Mouse (Mus musculus) neural tube, embryonic 14.5 days (tissue): Measurements from ENCODE around the gene Cnih4. TPM values are rescaled to one million over a fixed set of nuclear protein-coding genes. Genes with fewer than 3 reads are reported as not detected.

Experiments
- ATAC-seq: fragments of 200-750 bp; cut with Nextera tagmentation; 2 replicates; pipeline ENCODE4 v1.8.0; 2017; ENCODE audit warnings: low read depth, mild to moderate bottlenecking, moderate TSS enrichment, moderate library complexity
- H3K27ac ChIP-seq: fragments of 300-500 bp; sonication (generic); 2 replicates; pipeline ENCODE4 v1.5.1; 2014; ENCODE audit warnings: low read depth, mild to moderate bottlenecking, control low read depth, low read length, moderate library complexity, mixed read lengths
- H3K27me3 ChIP-seq: fragments of 300-500 bp; sonication (generic); 2 replicates; pipeline ENCODE4 v1.6.1; 2014; ENCODE audit warnings: low read length; ENCODE audit not compliant: control insufficient read depth, insufficient read depth
- H3K36me3 ChIP-seq: fragments of 300-500 bp; sonication (generic); 2 replicates; pipeline ENCODE4 v1.6.1; 2014; ENCODE audit warnings: low read length, mixed read lengths; ENCODE audit not compliant: control insufficient read depth, insufficient read depth
- H3K4me1 ChIP-seq: fragments of 300-500 bp; sonication (generic); 2 replicates; pipeline ENCODE4 v1.6.1; 2014; ENCODE audit warnings: low read length; ENCODE audit not compliant: control insufficient read depth, insufficient read depth
- H3K4me2 ChIP-seq: fragments of 300-500 bp; sonication (generic); 2 replicates; pipeline ENCODE4 v1.6.1; 2014; ENCODE audit warnings: mild to moderate bottlenecking, low read depth, low read length, control low read depth
- H3K4me3 ChIP-seq: fragments of 300-500 bp; sonication (generic); 2 replicates; pipeline ENCODE4 v1.5.1; 2014; ENCODE audit warnings: low read depth, low read length, control low read depth, mixed read lengths
- H3K9ac ChIP-seq: fragments of 300-500 bp; sonication (generic); replicated peaks from 2 replicates; pipeline ENCODE4 v1.6.1; 2014; ENCODE audit warnings: low read depth, mild to moderate bottlenecking, control low read depth, low read length, mixed read lengths
- H3K9me3 ChIP-seq: fragments of 300-500 bp; sonication (generic); 2 replicates; pipeline ENCODE4 v1.6.1; 2016; ENCODE audit warnings: low read length; ENCODE audit not compliant: control insufficient read depth
- WGBS: fragments of 180-500 bp; shearing (Covaris S2); extraction: QIAGEN DNeasy Blood & Tissue Kit; methylation state at CpG from one replicate; pipeline ENCODE4 v1.1.7; 2014; 5-methylcytosine and 5-hydroxymethylcytosine counted together
- polyA plus RNA-seq: library from polyadenylated mRNA; unstranded; fragments of >200 nt; fragmentation: Nextera tagmentation; extraction: Ambion mirVana; gene quantifications from 2 replicates; pipeline ENCODE4 v1.2.1, GENCODE M21; 2014

Gene Cnih4
- polyA plus RNA-seq, 1 experiment from 2014 or later, result 46.8 TPM

- ATAC-seq, result no peak
- Histone ChIP-seq H3K4me3 (no peak overlapping the region), H3K27ac (no peak overlapping the region), H3K4me2 (no peak overlapping the region), H3K4me1 (no peaks in the 10 kb centered on the region), H3K27me3 (no peaks in the 10 kb centered on the region), H3K36me3 (peaks cover 48% of the 10 kb centered on the region), H3K9me3 (no peaks in the 10 kb centered on the region), H3K9ac (no peak overlapping the region)
- 94% methylated on average over 4 of the region's 4 CpGs for WGBS
Measured at GRCm38 (mm10) chr1:181188925-181189324, 44.4 kb downstream of the Cnih4 start.

- peaks cover 67% of the 10 kb centered on the region for H3K36me3 ChIP-seq
- H3K9me3 ChIP-seq, result no peaks in the 10 kb centered on the region
- WGBS, result 91% methylated on average over 4 of the region's 4 CpGs
- H3K4me3 ChIP-seq, result no peak overlapping the region
- no peaks in the 10 kb centered on the region for H3K4me1 ChIP-seq
- no peak overlapping the region for H3K9ac ChIP-seq
- no peak overlapping the region for H3K4me2 ChIP-seq
- no peaks in the 10 kb centered on the region for H3K27me3 ChIP-seq
- no peak overlapping the region for H3K27ac ChIP-seq
- no peak for ATAC-seq
Measured at GRCm38 (mm10) chr1:181199446-181199845, 55.0 kb downstream of the Cnih4 start.

GRCm38 (mm10) chr1:181210147-181210546 lies 65.7 kb downstream of the Cnih4 start:
- ATAC-seq, result no peak
- Histone ChIP-seq H3K4me2 (peak overlapping the region; percentile 95), H3K4me3 (peak overlapping the region; percentile 81), H3K36me3 (no peaks in the 10 kb centered on the region; the same call in 1 of the 2 replicates), H3K4me1 (peaks cover 20% of the 10 kb centered on the region), H3K27ac (no peak overlapping the region), H3K9me3 (no peaks in the 10 kb centered on the region), H3K9ac (peak overlapping the region; percentile 98), H3K27me3 (no peaks in the 10 kb centered on the region)
- WGBS, result 27% methylated on average over 4 of the region's 4 CpGs

GRCm38 (mm10) chr1:181210601-181211402 lies 66.3 kb downstream of the Cnih4 start:
- ATAC-seq, result peak; percentile 24
- Histone ChIP-seq H3K4me1 (peaks cover 20% of the 10 kb centered on the region), H3K9ac (peak overlapping the region; percentile 98), H3K9me3 (no peaks in the 10 kb centered on the region), H3K4me3 (peak overlapping the region; percentile 81), H3K27me3 (no peaks in the 10 kb centered on the region), H3K36me3 (no peaks in the 10 kb centered on the region; the same call in 1 of the 2 replicates), H3K27ac (peak overlapping the region; percentile 94), H3K4me2 (peak overlapping the region; percentile 95)
- WGBS, result 1% methylated on average over 52 of the region's 56 CpGs

- peak overlapping the region; percentile 81 for H3K4me3 ChIP-seq
- WGBS, result 0% methylated on average over 18 of the region's 72 CpGs
- H3K27ac ChIP-seq, result peak overlapping the region; percentile 94
- H3K27me3 ChIP-seq, result no peaks in the 10 kb centered on the region
- ATAC-seq, result peak; percentile 32
- no peaks in the 10 kb centered on the region for H3K9me3 ChIP-seq
- peak overlapping the region; percentile 98 for H3K9ac ChIP-seq
- no peaks in the 10 kb centered on the region; the same call in 1 of the 2 replicates for H3K36me3 ChIP-seq
- H3K4me1 ChIP-seq, result peaks cover 20% of the 10 kb centered on the region
- peak overlapping the region; percentile 95 for H3K4me2 ChIP-seq
Measured at GRCm38 (mm10) chr1:181211403-181211919, 67.0 kb downstream of the Cnih4 start.

GRCm38 (mm10) chr1:181211920-181212633 lies 67.6 kb downstream of the Cnih4 start, which contains the start of gene Wdr26:
Gene Wdr26 (minus strand): TSS chr1:181212001.
- H3K27me3 ChIP-seq, result no peaks in the 10 kb centered on the region
- H3K27ac ChIP-seq, result peak within 1 kb of the TSS; percentile 94
- peak within 1 kb of the TSS; percentile 98 for H3K9ac ChIP-seq
- no peaks in the 10 kb centered on the region; the same call in 1 of the 2 replicates for H3K36me3 ChIP-seq
- peak within 1 kb of the TSS; percentile 95 for H3K4me2 ChIP-seq
- under 1% methylated on average over 54 of the region's 54 CpGs for WGBS
- peak within 1 kb of the TSS; percentile 81 for H3K4me3 ChIP-seq
- H3K9me3 ChIP-seq, result no peaks in the 10 kb centered on the region
- ATAC-seq, result peak; percentile 96
- peaks cover 20% of the 10 kb centered on the region for H3K4me1 ChIP-seq

GRCm38 (mm10) chr1:181214296-181215035 lies 70.0 kb downstream of the Cnih4 start:
- ATAC-seq, result no peak
- Histone ChIP-seq H3K4me2 (no peak overlapping the region), H3K4me3 (no peak overlapping the region), H3K4me1 (peaks cover 14% of the 10 kb centered on the region), H3K27me3 (no peaks in the 10 kb centered on the region), H3K36me3 (no peaks in the 10 kb centered on the region), H3K9ac (no peak overlapping the region), H3K27ac (no peak overlapping the region), H3K9me3 (no peaks in the 10 kb centered on the region)
- 90% methylated on average over 8 of the region's 8 CpGs for WGBS

- no peaks in the 10 kb centered on the region for H3K9me3 ChIP-seq
- no peak overlapping the region for H3K4me3 ChIP-seq
- 71% methylated on average over 4 of the region's 4 CpGs for WGBS
- H3K27ac ChIP-seq, result no peak overlapping the region
- H3K36me3 ChIP-seq, result no peaks in the 10 kb centered on the region
- H3K4me1 ChIP-seq, result peaks cover 6% of the 10 kb centered on the region; the same call in 1 of the 2 replicates
- H3K27me3 ChIP-seq, result no peaks in the 10 kb centered on the region
- no peak for ATAC-seq
- no peak overlapping the region for H3K9ac ChIP-seq
- H3K4me2 ChIP-seq, result no peak overlapping the region
Measured at GRCm38 (mm10) chr1:181216315-181216714, 71.8 kb downstream of the Cnih4 start.
